Mouse (Mus musculus) testis, adult 2 months (tissue): ENCODE results near the gene 2610028H24Rik. TPM values are rescaled to one million over a fixed set of nuclear protein-coding genes. Genes with fewer than 3 reads are reported as not detected.

Experiments used
- H3K27ac ChIP-seq: fragments of 200-500 bp; 2 replicates; pipeline ENCODE4 v1.5.1; 2012; ENCODE audit warnings: low read depth, low read length; ENCODE audit not compliant: control insufficient read depth, insufficient read depth
- H3K27me3 ChIP-seq: fragments of 200-500 bp; 2 replicates; pipeline ENCODE4 v1.6.1; 2012; ENCODE audit warnings: mild to moderate bottlenecking, low read length, moderate library complexity; ENCODE audit not compliant: control insufficient read depth, insufficient read depth
- H3K36me3 ChIP-seq: fragments of 200-500 bp; 2 replicates; pipeline ENCODE4 v1.6.1; 2012; ENCODE audit warnings: mild to moderate bottlenecking, low read length; ENCODE audit not compliant: control insufficient read depth, insufficient read depth
- H3K4me1 ChIP-seq: fragments of 200-500 bp; 2 replicates; pipeline ENCODE4 v1.6.1; 2012; ENCODE audit warnings: low read length; ENCODE audit not compliant: control insufficient read depth, insufficient read depth
- H3K4me3 ChIP-seq: fragments of 200-500 bp; 2 replicates; pipeline ENCODE4 v1.5.1; 2012; ENCODE audit warnings: low read depth, mild to moderate bottlenecking, low read length, moderate library complexity, mixed read lengths; ENCODE audit not compliant: control insufficient read depth
- CTCF ChIP-seq: fragments of 200-500 bp; IDR thresholded peaks from 2 replicates; pipeline ENCODE4 v1.5.1; 2012; ENCODE audit warnings: low read depth, mild to moderate bottlenecking, inconsistent platforms, low read length, moderate library complexity; ENCODE audit not compliant: control insufficient read depth, insufficient read depth, insufficient replicate concordance
- POLR2A ChIP-seq: fragments of 200-500 bp; IDR thresholded peaks from 2 replicates; pipeline ENCODE4 v1.6.1; 2012; ENCODE audit warnings: low read depth, mild to moderate bottlenecking, inconsistent platforms, low read length, moderate library complexity; ENCODE audit not compliant: control insufficient read depth
- polyA plus RNA-seq: library from polyadenylated mRNA; depleted of rRNA; stranded (reverse); fragments of >200 nt; gene quantifications from 2 replicates; pipeline ENCODE4 v1.2.3, GENCODE M21; 2012; rRNA removed

The 2610028H24Rik gene
- polyA plus RNA-seq, 1 experiment: 0.23 TPM

- peaks cover 13% of the 10 kb centered on the region for H3K36me3 ChIP-seq
Observed at GRCm38 (mm10) chr10:76489205-76489604, 40.3 kb downstream of the 2610028H24Rik start.

GRCm38 (mm10) chr10:76493527-76493926, 44.6 kb downstream of the 2610028H24Rik start:
- TF ChIP-seq POLR2A (no peak), CTCF (no peak)
- Histone ChIP-seq H3K27ac (no peak overlapping the region), H3K4me3 (no peak overlapping the region), H3K4me1 (no peaks in the 10 kb centered on the region), H3K27me3 (no peaks in the 10 kb centered on the region), H3K36me3 (peaks cover 12% of the 10 kb centered on the region)

More at GRCm38 (mm10) chr10:76489205-76489604, 40.3 kb downstream of the 2610028H24Rik start:
- no peaks in the 10 kb centered on the region for H3K27me3 ChIP-seq
- H3K27ac ChIP-seq: no peak overlapping the region
- TF ChIP-seq POLR2A: no peak
- TF ChIP-seq CTCF: no peak
- no peak overlapping the region for H3K4me3 ChIP-seq
- no peaks in the 10 kb centered on the region for H3K4me1 ChIP-seq

GRCm38 (mm10) chr10:76495501-76495900, 46.6 kb downstream of the 2610028H24Rik start:
- H3K36me3 ChIP-seq: peaks cover 8% of the 10 kb centered on the region
- no peak overlapping the region for H3K27ac ChIP-seq
- TF ChIP-seq CTCF (no peak), POLR2A (no peak)
- no peak overlapping the region for H3K4me3 ChIP-seq
- no peaks in the 10 kb centered on the region for H3K27me3 ChIP-seq
- H3K4me1 ChIP-seq: no peaks in the 10 kb centered on the region

- H3K27ac ChIP-seq: no peak overlapping the region
- no peaks in the 10 kb centered on the region for H3K4me1 ChIP-seq
- no peaks in the 10 kb centered on the region for H3K27me3 ChIP-seq
- TF ChIP-seq CTCF: no peak
- no peak for TF ChIP-seq POLR2A
- H3K36me3 ChIP-seq: peaks cover 10% of the 10 kb centered on the region
- H3K4me3 ChIP-seq: no peak overlapping the region
Observed at GRCm38 (mm10) chr10:76496366-76496765, 47.5 kb downstream of the 2610028H24Rik start.

GRCm38 (mm10) chr10:76497522-76497921, 48.6 kb downstream of the 2610028H24Rik start:
- H3K27ac ChIP-seq: no peak overlapping the region
- TF ChIP-seq POLR2A (no peak), CTCF (no peak)
- peaks cover 10% of the 10 kb centered on the region for H3K36me3 ChIP-seq
- H3K4me3 ChIP-seq: no peak overlapping the region
- H3K4me1 ChIP-seq: no peaks in the 10 kb centered on the region
- no peaks in the 10 kb centered on the region for H3K27me3 ChIP-seq

GRCm38 (mm10) chr10:76504271-76504943, 55.5 kb downstream of the 2610028H24Rik start:
- H3K36me3 ChIP-seq: peaks cover 13% of the 10 kb centered on the region
- no peaks in the 10 kb centered on the region for H3K4me1 ChIP-seq
- no peaks in the 10 kb centered on the region for H3K27me3 ChIP-seq
- no peak overlapping the region for H3K27ac ChIP-seq
- no peak overlapping the region for H3K4me3 ChIP-seq
- no peak for TF ChIP-seq POLR2A
- no peak for TF ChIP-seq CTCF

- peaks cover 9% of the 10 kb centered on the region for H3K36me3 ChIP-seq
- H3K4me1 ChIP-seq: no peaks in the 10 kb centered on the region
- TF ChIP-seq CTCF (no peak), POLR2A (no peak)
- H3K27me3 ChIP-seq: no peaks in the 10 kb centered on the region
- H3K4me3 ChIP-seq: no peak overlapping the region
- no peak overlapping the region for H3K27ac ChIP-seq
Observed at GRCm38 (mm10) chr10:76505865-76506264, 57.0 kb downstream of the 2610028H24Rik start.

Other genes with a start within 250 kb of the 2610028H24Rik start
- 6.8 and 7.0 TPM in 2 replicates for gene Prmt2, start 211.2 kb upstream of the 2610028H24Rik start, polyA plus RNA-seq
- gene S100b, start 195.2 kb upstream of the 2610028H24Rik start, polyA plus RNA-seq: 0.78 and 0.90 TPM in 2 replicates
- 14.4 and 15.2 TPM in 2 replicates for gene Dip2a, start 103.8 kb upstream of the 2610028H24Rik start, polyA plus RNA-seq
- gene AC141477.1, start 8.6 kb upstream of the 2610028H24Rik start, polyA plus RNA-seq: not detected in 2 replicates
- gene Pcnt, start 6.3 kb upstream of the 2610028H24Rik start, polyA plus RNA-seq: 54.9 and 58.5 TPM in 2 replicates
- gene Mcm3ap, start 19.8 kb downstream of the 2610028H24Rik start, polyA plus RNA-seq: 9.9 and 11.3 TPM in 2 replicates
- 1.1 and 1.2 TPM in 2 replicates for gene Ybey, start 20.0 kb downstream of the 2610028H24Rik start, polyA plus RNA-seq
- 11.1 TPM in 2 replicates for gene Lss, start 82.5 kb downstream of the 2610028H24Rik start, polyA plus RNA-seq
- gene Spatc1l, start 113.2 kb downstream of the 2610028H24Rik start, polyA plus RNA-seq: 278 and 287 TPM in 2 replicates
- gene Ftcd, start 126.6 kb downstream of the 2610028H24Rik start, polyA plus RNA-seq: 0.40 and 0.52 TPM in 2 replicates
- 10.9 and 16.2 TPM in 2 replicates for gene Col6a2, start 174.5 kb downstream of the 2610028H24Rik start, polyA plus RNA-seq